Mouse (Mus musculus): ENCODE results near the gene Serinc4. TPM values are rescaled to one million over a fixed set of nuclear protein-coding genes. Genes with fewer than 3 reads are reported as not detected.

The Serinc4 gene
- total RNA-seq, 2 experiments from 2014 or later: 0.10 TPM; not detected in 1

DNA sequence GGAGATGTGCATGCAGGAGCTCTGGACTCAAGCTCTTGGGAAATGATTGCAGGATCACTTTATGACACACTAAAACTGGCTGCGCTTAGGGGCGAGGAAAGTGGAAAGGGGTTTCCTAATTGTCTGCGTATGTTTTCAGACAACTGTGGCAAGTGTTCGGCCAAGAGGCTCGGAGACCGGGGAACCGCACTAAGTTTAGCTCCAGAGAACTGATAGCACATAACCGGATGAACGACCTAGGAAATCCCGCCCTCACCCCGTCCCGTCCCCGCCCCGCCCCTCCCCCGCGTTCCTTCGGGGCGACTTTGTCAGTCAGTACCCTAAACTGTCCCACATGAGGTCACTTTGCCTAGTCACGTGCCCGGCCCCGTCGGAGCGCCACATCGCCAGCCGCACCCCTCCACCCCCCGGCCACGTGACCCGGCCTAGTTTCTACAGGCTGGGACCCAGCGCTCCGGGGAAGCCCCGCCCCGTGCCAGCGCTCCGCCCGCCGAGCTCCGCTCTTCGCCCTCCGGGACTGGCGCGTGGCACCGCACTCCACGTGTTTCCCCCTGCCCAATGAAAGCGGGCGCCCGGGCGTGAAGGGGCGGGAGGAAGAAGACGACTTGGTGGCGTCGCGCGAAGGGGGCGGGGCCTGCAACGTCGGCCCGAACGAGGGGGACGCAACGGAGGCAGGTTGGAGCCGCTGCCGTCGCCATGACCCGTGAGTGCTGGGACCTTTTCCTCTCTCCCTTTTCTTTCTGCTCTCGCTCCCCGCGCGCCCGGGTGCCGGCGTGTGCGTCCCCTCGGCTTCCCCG is 7.6 kb downstream of the Serinc4 start, which contains the start of gene Serf2:
Gene Serf2, plus strand, starts transcription at position 457 of the 797 bp plus-strand sequence.
- peak; percentile 100 for DNase-seq (ENCODE audit: low spot score)
- intact Hi-C loops (cut with DNase I): loop anchor here (1.0 to 10.0 kb wide), 3 partner anchors 25 to 926 kb away; partner anchors contain the start of genes Mfap1a, Mfap1b and Wdr76

DNA sequence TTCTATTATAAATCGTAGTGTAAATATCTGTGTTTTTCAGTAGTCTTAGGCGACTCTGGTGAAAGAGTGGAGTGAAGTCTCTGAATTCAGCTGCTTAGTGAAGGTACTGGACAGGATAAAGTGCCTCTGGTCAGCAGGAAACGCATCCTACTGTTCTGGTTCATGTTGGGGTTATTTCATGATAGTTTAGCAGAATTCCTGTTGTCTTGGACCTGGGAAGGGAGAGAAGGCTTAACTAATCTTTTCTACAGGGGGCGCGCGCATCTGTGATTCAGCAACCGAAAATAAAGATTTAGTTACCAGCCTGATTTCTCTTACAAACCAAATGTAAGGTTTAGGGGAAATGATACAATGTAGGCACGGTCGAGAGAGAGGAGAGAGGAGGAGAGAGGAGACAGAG is 8.4 kb downstream of the Serinc4 start:
- intact Hi-C loops (cut with DNase I): loop anchor here (2.0 to 10.0 kb wide), 2 partner anchors 59 to 927 kb away; partner anchors contain the start of genes Mfap1a and Wdr76

DNA sequence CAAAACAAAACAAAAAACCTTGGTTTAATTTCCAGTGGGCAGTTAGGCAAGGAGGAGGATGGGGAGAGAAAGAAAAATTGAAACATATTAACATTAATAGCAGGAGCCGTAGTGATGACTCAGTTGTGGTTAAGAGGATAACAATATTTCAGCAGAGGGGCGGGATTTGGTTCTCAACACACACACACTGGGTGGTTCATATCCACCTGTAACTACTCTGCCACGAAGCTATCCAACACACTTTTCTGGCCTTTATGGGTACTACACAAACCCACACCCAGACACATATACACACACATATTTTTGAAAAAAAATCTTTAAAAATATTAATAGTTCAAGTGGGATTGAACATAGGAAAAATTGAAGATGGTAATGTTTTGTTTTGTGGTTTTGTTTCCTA is 9.6 kb downstream of the Serinc4 start:
- no peak for DNase-seq (ENCODE audit: low spot score)
- intact Hi-C loops (cut with DNase I): loop anchor here (10.0 kb wide), 1 partner anchor 928 kb away; no protein-coding TSS in a partner anchor

More for the DNA sequence above, 8.4 kb downstream of the Serinc4 start:
- no peak for DNase-seq (ENCODE audit: low spot score)

DNA sequence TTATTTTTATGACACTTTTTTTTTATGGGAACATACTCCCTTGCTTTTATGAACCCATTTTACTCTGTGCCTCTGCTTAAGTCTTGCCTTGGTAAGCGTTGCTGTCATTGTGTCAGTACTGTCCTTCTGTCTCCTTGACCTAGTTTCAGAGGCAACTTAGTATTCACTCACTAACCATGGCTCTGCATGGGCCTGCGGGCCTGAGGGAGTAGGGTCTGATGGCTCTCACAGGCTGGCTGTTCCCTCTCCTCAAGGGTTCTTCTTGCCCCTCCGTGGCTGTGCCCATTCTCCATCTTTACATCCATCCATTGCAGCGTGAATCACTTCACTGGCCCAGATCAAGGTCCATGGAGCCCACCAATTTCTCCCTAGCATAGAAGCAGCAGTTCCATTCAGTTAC is 10.1 kb downstream of the Serinc4 start:
- intact Hi-C loops (cut with DNase I): loop anchor here (10.0 kb wide), 1 partner anchor 928 kb away; no protein-coding TSS in a partner anchor
- DNase-seq (ENCODE audit: low spot score): no peak

DNA sequence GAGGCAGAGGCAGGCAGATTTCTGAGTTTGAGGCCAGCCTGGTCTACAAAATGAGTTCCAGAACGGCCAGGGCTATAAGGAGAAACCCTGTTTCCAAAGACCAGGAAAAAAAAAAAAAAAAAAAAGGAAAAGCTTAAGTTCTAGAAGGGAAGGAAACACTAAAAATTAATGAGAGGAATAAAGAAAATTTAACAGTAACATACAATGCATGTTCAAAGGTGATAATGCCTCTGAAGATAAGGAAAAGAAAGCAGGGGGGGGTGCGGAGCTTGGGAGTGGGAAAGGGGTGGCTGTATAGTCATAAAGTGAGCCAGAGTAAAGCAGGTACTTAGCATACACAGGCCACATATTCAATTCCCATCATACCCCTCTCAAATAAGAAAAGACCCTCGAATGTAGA is 11.5 kb downstream of the Serinc4 start:
- intact Hi-C loops (cut with DNase I): loop anchor here (10.0 kb wide), 1 partner anchor 930 kb away; no protein-coding TSS in a partner anchor
- no peak for DNase-seq (ENCODE audit: low spot score)

DNA sequence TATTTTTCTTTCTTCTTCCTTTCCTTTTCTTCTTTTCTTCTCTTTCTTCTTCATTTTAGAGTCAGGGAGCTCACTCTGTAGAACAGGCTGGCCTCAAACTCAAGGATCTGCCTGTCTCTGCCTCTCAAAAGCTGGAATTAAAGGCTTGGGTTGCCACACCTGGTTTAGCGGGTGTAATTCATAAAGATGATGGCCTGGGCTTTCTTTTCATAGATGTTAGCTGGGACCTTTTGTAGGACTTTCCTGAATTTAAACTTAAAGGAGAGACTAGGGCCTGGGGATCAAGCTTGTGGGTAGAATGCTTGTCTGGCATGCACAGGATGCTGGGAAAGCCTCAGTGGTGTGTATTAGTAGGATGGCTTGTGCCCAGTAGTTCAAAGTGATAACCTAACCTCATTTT is 12.4 kb downstream of the Serinc4 start, which contains the start of gene Ell3:
Gene Ell3, minus strand, starts transcription at position 101 of the 400 bp plus-strand sequence.
- intact Hi-C loops (cut with DNase I): loop anchor here (10.0 kb wide), 1 partner anchor 931 kb away; no protein-coding TSS in a partner anchor
- DNase-seq (ENCODE audit: low spot score): no peak

DNA sequence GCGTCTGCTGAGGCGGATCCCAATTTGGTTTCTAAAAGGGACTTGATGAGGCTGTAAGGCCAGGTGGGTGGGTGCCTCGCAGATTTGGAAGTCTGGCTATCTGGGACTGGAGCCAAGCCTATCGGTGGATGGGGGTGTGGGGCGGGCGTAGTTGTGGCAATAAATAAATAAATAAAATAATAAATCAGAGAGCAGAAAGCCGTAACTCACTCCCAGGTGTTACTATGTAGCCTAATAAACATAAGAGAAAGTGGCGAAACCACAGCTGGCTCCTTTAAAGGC is 13.6 kb downstream of the Serinc4 start:
- intact Hi-C loops (cut with DNase I): loop anchor here (10.0 kb wide), 1 partner anchor 932 kb away; no protein-coding TSS in a partner anchor
- no peak for DNase-seq (ENCODE audit: low spot score)

DNA sequence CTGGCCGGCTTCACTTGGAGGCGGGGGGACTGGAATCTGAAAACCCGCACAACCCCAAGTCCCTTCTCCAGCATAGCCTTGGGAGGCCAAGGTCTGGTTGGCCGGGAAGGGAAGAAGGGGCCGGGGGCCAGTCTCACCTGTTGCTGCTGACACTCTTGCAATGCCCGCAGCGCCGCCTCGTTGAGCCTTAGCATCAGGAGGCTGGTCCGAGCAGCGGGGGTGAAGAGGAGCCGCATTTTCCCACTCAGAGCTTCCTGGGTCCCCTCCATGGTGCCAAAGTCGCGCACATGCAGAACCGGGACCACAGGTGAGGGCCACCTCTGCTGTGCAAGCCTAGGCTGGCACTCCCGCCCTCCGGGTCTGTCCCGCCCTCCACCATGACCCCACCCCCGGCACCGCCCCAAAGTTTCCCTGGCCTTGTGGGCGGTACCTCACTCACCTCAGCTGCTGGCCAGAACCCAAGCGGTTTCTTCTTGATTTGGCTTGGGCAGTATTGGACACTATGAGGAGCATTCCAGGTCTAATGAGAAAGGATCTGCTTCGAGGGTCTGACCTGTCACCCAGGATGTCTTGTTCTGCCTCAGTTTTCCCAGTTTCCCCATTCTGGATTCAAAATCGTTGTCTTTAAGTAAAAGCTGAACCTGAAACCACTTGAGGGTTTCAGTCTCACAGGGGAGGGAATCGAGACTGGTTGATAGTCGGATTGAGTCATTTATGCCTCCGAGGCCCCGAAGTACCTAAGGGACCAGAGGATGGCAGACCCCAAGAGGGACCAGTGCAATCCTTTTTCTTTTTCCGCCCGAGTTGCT is 14.1 kb downstream of the Serinc4 start:
- intact Hi-C loops (cut with DNase I): loop anchor here (10.0 kb wide), 1 partner anchor 932 kb away; no protein-coding TSS in a partner anchor
- DNase-seq (ENCODE audit: low spot score): peak; percentile 22

DNA sequence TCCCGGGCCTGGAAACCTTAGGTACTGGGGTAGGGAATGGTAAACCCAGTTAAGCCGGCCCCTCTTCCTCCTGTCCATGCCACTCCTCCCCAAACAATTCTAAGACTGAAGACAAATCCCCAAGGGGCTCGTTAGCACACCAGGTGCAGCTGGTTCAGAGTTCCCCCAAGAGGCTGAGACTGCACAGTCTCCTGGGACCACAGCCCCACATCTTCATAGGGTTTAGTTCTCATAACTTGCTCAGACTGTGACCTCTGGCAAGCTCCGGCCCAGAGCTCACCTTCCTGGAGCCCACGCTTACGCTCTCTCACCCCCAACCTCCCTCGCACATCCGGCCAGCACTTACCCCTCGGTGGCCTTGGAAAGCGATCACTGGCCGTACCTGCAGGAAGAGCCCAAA is 14.8 kb downstream of the Serinc4 start:
- intact Hi-C loops (cut with DNase I): loop anchor here (10.0 kb wide), 1 partner anchor 933 kb away; no protein-coding TSS in a partner anchor
- DNase-seq (ENCODE audit: low spot score): no peak

DNA sequence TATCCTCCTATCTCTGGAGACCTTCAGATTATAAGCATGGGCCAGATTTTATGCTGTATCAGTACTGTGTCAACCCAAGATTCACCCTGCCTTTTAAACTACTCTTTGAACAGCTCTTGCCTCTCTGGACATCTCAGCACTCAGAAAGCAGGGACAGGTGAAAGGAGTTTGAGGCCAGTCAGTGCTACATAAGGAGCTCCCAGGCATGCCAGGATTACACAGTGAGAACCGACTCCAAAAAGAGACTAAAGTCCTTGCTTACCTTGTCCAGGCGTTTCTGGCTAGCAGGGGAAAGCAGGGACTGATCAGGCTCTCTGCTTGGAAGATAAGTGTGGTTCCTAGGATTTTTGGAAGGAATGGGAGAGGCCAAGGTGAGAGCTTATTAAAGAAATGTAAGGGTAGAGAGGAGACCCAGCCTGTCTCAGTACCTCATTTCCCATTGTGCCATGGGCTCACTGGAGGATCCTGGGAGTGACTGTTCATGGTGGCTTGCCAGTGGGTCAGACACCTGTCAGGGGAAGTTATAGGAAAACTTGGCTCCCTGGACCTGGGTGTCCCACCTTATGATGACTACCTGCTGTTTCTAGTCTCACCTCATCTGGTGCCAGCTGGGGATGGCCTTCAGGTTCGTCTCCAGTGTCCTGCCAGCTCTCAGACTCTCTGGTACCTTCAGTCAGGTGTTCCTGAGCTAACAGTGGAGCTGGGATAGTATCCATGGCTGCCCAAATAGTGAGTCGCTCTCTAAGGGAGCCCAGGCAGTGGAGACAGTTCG is 15.6 kb downstream of the Serinc4 start:
- no peak for DNase-seq (ENCODE audit: low spot score)
- intact Hi-C loops (cut with DNase I): loop anchor here (10.0 kb wide), 1 partner anchor 934 kb away; no protein-coding TSS in a partner anchor

DNA sequence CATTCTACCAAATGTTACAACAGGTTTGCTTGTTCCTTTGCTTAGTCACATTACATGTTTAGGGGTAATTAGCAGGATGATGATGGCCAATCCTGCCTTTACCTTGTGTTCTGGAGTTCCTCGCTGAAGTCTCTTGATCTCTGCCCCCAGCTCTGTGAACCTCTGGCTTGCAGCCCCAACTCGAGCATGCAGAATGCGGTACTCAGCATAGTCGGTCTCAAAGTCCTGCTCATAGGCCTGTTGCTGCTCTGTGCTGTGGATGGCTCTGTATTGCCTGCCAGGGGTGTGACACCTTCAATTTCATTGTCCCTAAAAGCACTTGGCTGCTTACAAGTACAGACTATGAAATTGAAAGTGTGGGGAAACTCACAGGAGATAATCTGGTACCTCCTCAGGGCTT is 16.8 kb downstream of the Serinc4 start:
- no peak for DNase-seq (ENCODE audit: low spot score)
- intact Hi-C loops (cut with DNase I): loop anchor here (1.0 to 10.0 kb wide), 2 partner anchors 22 to 935 kb away; no protein-coding TSS in a partner anchor

DNA sequence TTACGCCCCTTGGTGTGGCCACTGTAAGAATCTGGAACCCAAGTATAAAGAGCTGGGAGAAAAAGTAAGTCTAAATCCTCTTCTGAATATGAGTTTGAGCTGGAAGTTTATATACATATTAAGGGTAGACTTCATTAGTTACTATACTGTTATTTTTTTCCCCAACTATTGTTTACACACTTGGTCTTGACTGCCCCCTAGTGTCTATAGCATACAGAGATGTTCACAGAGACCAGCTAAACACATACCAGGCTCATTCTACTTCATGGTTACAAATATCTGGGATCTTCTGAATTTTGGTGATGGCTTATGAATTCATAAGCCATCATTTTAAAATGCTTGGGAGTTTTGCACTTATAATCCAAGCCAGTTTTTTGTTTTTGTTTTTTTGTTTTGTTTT is 21.7 kb downstream of the Serinc4 start:
- DNase-seq (ENCODE audit: low spot score): no peak
- intact Hi-C loops (cut with DNase I): no loop called here

DNA sequence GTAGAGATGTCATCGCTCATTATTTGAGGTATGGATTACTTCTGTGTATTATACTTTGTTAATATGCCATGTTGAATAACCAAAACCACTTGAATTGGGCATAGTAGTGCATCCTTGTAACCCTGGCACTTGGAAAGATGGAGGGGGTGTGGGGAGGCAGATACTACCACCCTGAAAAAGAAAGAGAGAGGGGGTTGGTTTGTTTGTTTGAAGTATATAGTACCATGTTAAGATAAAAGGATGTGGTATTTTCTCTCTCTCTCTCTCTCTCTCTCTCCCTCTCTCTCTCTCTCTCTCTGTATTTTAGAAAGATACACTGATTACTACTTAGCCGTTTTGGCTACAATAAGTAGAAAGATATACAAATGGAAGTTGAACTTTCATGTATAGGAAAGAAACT is 30.7 kb downstream of the Serinc4 start:
- DNase-seq (ENCODE audit: low spot score): no peak
- intact Hi-C loops (cut with DNase I): no loop called here

DNA sequence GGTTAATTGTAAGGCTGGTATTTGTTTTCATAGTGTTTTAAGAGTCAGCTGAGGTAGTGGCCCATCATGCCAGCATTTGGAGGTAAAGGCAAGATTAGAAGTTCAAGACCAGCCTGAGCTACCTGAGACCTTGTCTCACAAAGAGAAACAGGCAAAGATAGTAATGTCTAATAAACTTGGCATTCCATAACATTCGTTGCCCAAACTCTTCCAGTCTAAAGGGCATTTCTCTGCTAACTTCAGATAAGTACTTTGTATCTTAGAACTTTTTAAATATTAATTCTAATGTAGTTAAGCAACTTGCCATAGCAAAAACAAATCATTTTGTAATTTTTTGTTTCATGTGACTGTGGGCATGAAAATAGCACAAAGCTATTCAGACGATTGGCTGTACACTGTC is 33.4 kb downstream of the Serinc4 start:
- intact Hi-C loops (cut with DNase I): no loop called here

DNA sequence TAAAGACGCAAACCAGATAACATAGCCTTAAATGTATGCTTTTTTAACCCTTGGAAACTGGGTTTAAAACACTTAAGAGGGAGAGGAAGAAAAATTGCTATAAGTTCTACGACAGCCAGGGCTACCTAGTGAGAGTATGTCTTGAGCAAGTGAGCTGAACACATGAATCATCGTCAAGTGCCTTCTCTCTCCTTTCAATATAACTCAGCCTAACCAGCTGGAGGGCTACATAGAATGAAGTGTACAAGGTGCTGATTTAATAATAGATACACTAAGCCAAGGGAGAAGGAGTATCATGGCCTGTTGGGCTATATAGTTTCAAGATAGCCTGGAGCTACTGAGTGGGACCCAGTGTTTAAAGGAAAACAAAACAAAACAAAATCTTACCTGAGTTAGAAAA is 38.1 kb downstream of the Serinc4 start:
- DNase-seq (ENCODE audit: low spot score): no peak
- intact Hi-C loops (cut with DNase I): no loop called here

More for the DNA sequence above, 33.4 kb downstream of the Serinc4 start:
- DNase-seq (ENCODE audit: low spot score): no peak

DNA sequence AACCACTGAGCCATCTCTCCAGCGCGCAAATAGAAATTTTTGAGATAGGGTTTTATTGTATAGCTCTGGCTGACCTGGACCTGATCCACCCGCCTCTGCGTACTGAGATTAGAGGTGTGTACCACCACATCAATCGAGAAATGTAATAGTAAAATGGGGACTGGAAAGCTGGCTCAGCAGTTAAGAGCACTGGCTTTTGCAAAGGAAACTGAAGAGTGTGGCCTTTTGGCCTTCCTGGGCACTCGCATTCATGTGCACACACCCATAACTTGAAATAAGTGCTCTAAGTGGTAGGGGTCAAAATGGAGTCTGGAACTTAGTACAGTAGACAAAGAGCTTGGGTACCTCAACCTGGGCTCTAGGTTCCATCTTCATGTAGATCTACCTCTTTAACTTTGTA is 40.2 kb downstream of the Serinc4 start:
- intact Hi-C loops (cut with DNase I): no loop called here
- DNase-seq (ENCODE audit: low spot score): no peak

DNA sequence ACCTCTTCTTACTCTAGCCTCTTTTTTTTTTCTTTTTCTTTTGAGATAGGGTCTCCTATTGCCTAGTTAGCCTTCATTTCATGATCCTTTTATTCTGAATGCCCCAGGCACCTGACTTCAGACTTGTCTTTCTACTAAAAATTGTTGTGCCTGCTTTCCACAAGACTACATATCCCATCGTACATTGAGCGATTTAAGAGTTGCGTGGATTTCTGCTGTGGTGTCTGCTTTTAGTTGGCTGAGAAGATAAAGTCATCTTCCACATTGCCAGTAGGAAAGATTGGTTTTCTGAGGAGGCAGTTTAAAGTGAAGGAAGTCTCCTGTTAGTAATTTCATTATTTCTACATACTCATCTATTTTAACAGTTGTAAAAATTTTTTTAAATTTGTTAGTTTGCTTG is 41.0 kb downstream of the Serinc4 start:
- DNase-seq (ENCODE audit: low spot score): no peak
- intact Hi-C loops (cut with DNase I): no loop called here

DNA sequence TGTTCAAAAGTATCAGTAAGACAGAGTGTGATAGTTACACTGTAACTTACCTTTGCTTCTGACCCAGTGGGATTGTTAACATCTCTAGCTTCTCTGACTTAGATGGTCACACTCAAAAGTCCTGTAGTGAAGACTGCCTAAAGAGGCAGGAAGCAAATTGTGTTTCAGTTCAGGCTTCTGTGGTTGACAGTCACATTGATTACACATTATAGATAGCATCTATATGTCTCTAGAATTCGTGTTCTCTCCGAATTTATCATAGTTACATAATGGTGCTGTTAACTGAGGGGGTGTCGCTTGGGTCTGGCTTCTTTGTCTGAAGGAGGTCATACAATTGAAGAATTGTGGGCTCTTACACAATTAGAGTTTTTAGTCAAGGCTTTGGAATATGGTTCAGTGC is 41.5 kb downstream of the Serinc4 start:
- intact Hi-C loops (cut with DNase I): no loop called here
- DNase-seq (ENCODE audit: low spot score): no peak

DNA sequence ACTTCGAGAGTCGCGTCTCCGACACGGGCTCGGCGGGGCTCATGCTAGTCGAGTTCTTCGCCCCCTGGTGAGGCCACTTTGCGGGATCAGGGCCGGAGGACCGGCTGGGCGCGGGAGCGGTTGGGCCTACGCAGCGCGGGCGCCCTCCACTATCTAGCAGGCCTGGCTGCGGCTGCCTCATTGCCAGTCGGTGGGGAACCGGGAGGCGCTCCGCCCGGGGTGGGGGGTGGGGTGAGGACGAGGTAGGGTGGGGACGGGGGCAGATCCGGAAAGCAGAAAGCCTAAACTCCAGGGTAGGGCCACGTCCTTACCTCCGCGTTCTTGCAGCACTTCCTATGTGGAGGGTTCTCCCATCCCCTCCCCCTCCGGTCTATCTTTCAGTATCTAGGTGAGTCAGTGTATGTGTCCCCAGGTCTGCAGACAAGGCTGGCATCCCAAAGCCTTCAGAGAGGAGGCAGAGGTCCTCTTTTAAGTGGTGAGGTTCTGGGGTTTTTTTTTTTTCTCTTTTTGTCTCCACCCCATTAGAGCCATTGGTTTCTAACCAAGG is 42.4 kb downstream of the Serinc4 start:
- no peak for DNase-seq (ENCODE audit: low spot score)
- intact Hi-C loops (cut with DNase I): no loop called here

Measured in heart, postnatal 25 days (tissue).